Mouse (Mus musculus): ENCODE measurements at regions not wholly inside any gene's neighbourhood (a gene's known extent, or its start where the extent isn't known, plus 50 kb on each side); places are given as distances from the start of the nearest gene placed in this dataset.

- ATAC-seq (ENCODE audit: extremely low read depth, insufficient number of reproducible peaks, low FRiP score, poor library complexity, severe bottlenecking) (no peak), DNase-seq (ENCODE audit: low spot score) (no peak)
- H3K4me3 ChIP-seq (ENCODE audit: low read depth, low read length), result no peak overlapping the region
- H3K4me1 ChIP-seq (ENCODE audit: insufficient read depth, low read depth, low read length), result no peaks in the 10 kb centered on the region
- no peaks in the 10 kb centered on the region for H3K27me3 ChIP-seq (ENCODE audit: insufficient read depth, low read length)
- TF ChIP-seq GATA2 (IDR thresholded peaks at IDR 0.05; ENCODE audit: borderline replicate concordance, low read depth, low read length) (no peak), TAL1 (conservative IDR thresholded peaks at IDR 0.05; ENCODE audit: low read depth, low read length) (no peak), GATA1 (IDR thresholded peaks at IDR 0.05; ENCODE audit: borderline replicate concordance, low read length) (no peak)
- H3K36me3 ChIP-seq (replicated peaks), result no peaks in the 10 kb centered on the region
- H3K9me3 ChIP-seq (replicated peaks), result no peaks in the 10 kb centered on the region
Observed at GRCm38 (mm10) chr14:74350751-74351150, 289.9 kb upstream of the Htr2a start.

GRCm38 (mm10) chr14:74352286-74352685 lies 288.4 kb upstream of the Htr2a start:
- Histone ChIP-seq H3K9me3 (replicated peaks) (no peaks in the 10 kb centered on the region), H3K4me3 (ENCODE audit: low read depth, low read length) (no peak overlapping the region), H3K27me3 (ENCODE audit: insufficient read depth, low read length) (no peaks in the 10 kb centered on the region), H3K36me3 (replicated peaks) (no peaks in the 10 kb centered on the region), H3K4me1 (ENCODE audit: insufficient read depth, low read depth, low read length) (no peaks in the 10 kb centered on the region)
- TF ChIP-seq GATA2 (IDR thresholded peaks at IDR 0.05; ENCODE audit: borderline replicate concordance, low read depth, low read length), result no peak
- no peak for TF ChIP-seq POLR2AphosphoS5 (IDR thresholded peaks at IDR 0.05; ENCODE audit: insufficient replicate concordance, low read depth, low read length)
- no peak for TF ChIP-seq CTCF (IDR thresholded peaks at IDR 0.05; ENCODE audit: low read depth, low read length)
- no peak for TF ChIP-seq TAL1 (conservative IDR thresholded peaks at IDR 0.05; ENCODE audit: low read depth, low read length)
- no peak for TF ChIP-seq GATA1 (IDR thresholded peaks at IDR 0.05; ENCODE audit: borderline replicate concordance, low read length)
- no peak for ATAC-seq (ENCODE audit: extremely low read depth, insufficient number of reproducible peaks, low FRiP score, poor library complexity, severe bottlenecking)
- no peak for DNase-seq (ENCODE audit: low spot score)

- H3K4me3 ChIP-seq (ENCODE audit: low read depth, low read length), result no peak overlapping the region
Observed at GRCm38 (mm10) chr14:74358730-74359444, 281.8 kb upstream of the Htr2a start.

GRCm38 (mm10) chr14:74359663-74360552 lies 280.7 kb upstream of the Htr2a start:
- H3K9me3 ChIP-seq (replicated peaks), result no peaks in the 10 kb centered on the region
- DNase-seq (ENCODE audit: low spot score) (no peak), ATAC-seq (ENCODE audit: extremely low read depth, insufficient number of reproducible peaks, low FRiP score, poor library complexity, severe bottlenecking) (no peak)
- TF ChIP-seq CTCF (IDR thresholded peaks at IDR 0.05; ENCODE audit: low read depth, low read length) (no peak), GATA2 (IDR thresholded peaks at IDR 0.05; ENCODE audit: borderline replicate concordance, low read depth, low read length) (no peak), POLR2AphosphoS5 (IDR thresholded peaks at IDR 0.05; ENCODE audit: insufficient replicate concordance, low read depth, low read length) (no peak), TAL1 (conservative IDR thresholded peaks at IDR 0.05; ENCODE audit: low read depth, low read length) (no peak), GATA1 (IDR thresholded peaks at IDR 0.05; ENCODE audit: borderline replicate concordance, low read length) (no peak)
- H3K4me3 ChIP-seq (ENCODE audit: low read depth, low read length), result no peak overlapping the region
- no peaks in the 10 kb centered on the region for H3K36me3 ChIP-seq (replicated peaks)
- H3K27me3 ChIP-seq (ENCODE audit: insufficient read depth, low read length), result no peaks in the 10 kb centered on the region
- H3K4me1 ChIP-seq (ENCODE audit: insufficient read depth, low read depth, low read length), result no peaks in the 10 kb centered on the region

More at GRCm38 (mm10) chr14:74358730-74359444, 281.8 kb upstream of the Htr2a start:
- no peaks in the 10 kb centered on the region for H3K4me1 ChIP-seq (ENCODE audit: insufficient read depth, low read depth, low read length)
- ATAC-seq (ENCODE audit: extremely low read depth, insufficient number of reproducible peaks, low FRiP score, poor library complexity, severe bottlenecking) (no peak), DNase-seq (ENCODE audit: low spot score) (no peak)
- TF ChIP-seq CTCF (IDR thresholded peaks at IDR 0.05; ENCODE audit: low read depth, low read length), result no peak
- no peak for TF ChIP-seq POLR2AphosphoS5 (IDR thresholded peaks at IDR 0.05; ENCODE audit: insufficient replicate concordance, low read depth, low read length)
- no peak for TF ChIP-seq TAL1 (conservative IDR thresholded peaks at IDR 0.05; ENCODE audit: low read depth, low read length)
- TF ChIP-seq GATA2 (IDR thresholded peaks at IDR 0.05; ENCODE audit: borderline replicate concordance, low read depth, low read length), result no peak
- no peak for TF ChIP-seq GATA1 (IDR thresholded peaks at IDR 0.05; ENCODE audit: borderline replicate concordance, low read length)
- no peaks in the 10 kb centered on the region for H3K36me3 ChIP-seq (replicated peaks)
- H3K9me3 ChIP-seq (replicated peaks), result no peaks in the 10 kb centered on the region
- no peaks in the 10 kb centered on the region for H3K27me3 ChIP-seq (ENCODE audit: insufficient read depth, low read length)

- no peak for DNase-seq (ENCODE audit: low spot score)
- H3K9me3 ChIP-seq (replicated peaks), result no peaks in the 10 kb centered on the region
- H3K27me3 ChIP-seq (ENCODE audit: insufficient read depth, low read length), result no peaks in the 10 kb centered on the region
- TF ChIP-seq POLR2AphosphoS5 (IDR thresholded peaks at IDR 0.05; ENCODE audit: insufficient replicate concordance, low read depth, low read length) (no peak), GATA2 (IDR thresholded peaks at IDR 0.05; ENCODE audit: borderline replicate concordance, low read depth, low read length) (no peak), GATA1 (IDR thresholded peaks at IDR 0.05; ENCODE audit: borderline replicate concordance, low read length) (no peak), CTCF (IDR thresholded peaks at IDR 0.05; ENCODE audit: low read depth, low read length) (no peak), TAL1 (conservative IDR thresholded peaks at IDR 0.05; ENCODE audit: low read depth, low read length) (no peak)
- H3K4me3 ChIP-seq (ENCODE audit: low read depth, low read length), result no peak overlapping the region
- ATAC-seq (ENCODE audit: extremely low read depth, insufficient number of reproducible peaks, low FRiP score, poor library complexity, severe bottlenecking), result no peak
- H3K4me1 ChIP-seq (ENCODE audit: insufficient read depth, low read depth, low read length), result no peaks in the 10 kb centered on the region
- no peaks in the 10 kb centered on the region for H3K36me3 ChIP-seq (replicated peaks)
Observed at GRCm38 (mm10) chr14:74384481-74384880, 256.2 kb upstream of the Htr2a start.

- H3K4me3 ChIP-seq (ENCODE audit: low read depth, low read length), result no peak overlapping the region
- ATAC-seq (ENCODE audit: extremely low read depth, insufficient number of reproducible peaks, low FRiP score, poor library complexity, severe bottlenecking) (no peak), DNase-seq (ENCODE audit: low spot score) (no peak)
- H3K9me3 ChIP-seq (replicated peaks), result no peaks in the 10 kb centered on the region
- no peaks in the 10 kb centered on the region for H3K27me3 ChIP-seq (ENCODE audit: insufficient read depth, low read length)
- no peaks in the 10 kb centered on the region for H3K36me3 ChIP-seq (replicated peaks)
- no peaks in the 10 kb centered on the region for H3K4me1 ChIP-seq (ENCODE audit: insufficient read depth, low read depth, low read length)
- TF ChIP-seq CTCF (IDR thresholded peaks at IDR 0.05; ENCODE audit: low read depth, low read length) (no peak), POLR2AphosphoS5 (IDR thresholded peaks at IDR 0.05; ENCODE audit: insufficient replicate concordance, low read depth, low read length) (no peak), TAL1 (conservative IDR thresholded peaks at IDR 0.05; ENCODE audit: low read depth, low read length) (no peak), GATA2 (IDR thresholded peaks at IDR 0.05; ENCODE audit: borderline replicate concordance, low read depth, low read length) (no peak), GATA1 (IDR thresholded peaks at IDR 0.05; ENCODE audit: borderline replicate concordance, low read length) (no peak)
Observed at GRCm38 (mm10) chr14:74392419-74392818, 248.2 kb upstream of the Htr2a start.

Data from G1E (cell line).